Mouse (Mus musculus) MEL (cell line): ENCODE results near the gene Jmjd8. TPM values are rescaled to one million over a fixed set of nuclear protein-coding genes. Genes with fewer than 3 reads are reported as not detected.

Source experiments
- DNase-seq: peaks from one replicate; pipeline ENCODE4 v3.0.0; 2011; ENCODE audit warnings: low read depth, low spot score
- H3K27ac ChIP-seq: 2 replicates; pipeline ENCODE4 v1.5.1; 2012; ENCODE audit warnings: low read depth, mild to moderate bottlenecking, control low read depth, low read length, moderate library complexity; ENCODE audit not compliant: control insufficient read depth
- H3K27me3 ChIP-seq, 2 experiments: fragments of 150-350 bp in 1 of 2; sonication (generic) in 1 of 2; 2 replicates each; pipeline ENCODE4 v1.6.1; 2012; ENCODE audit warnings: low read length in 2 of 2, mild to moderate bottlenecking in 2 of 2, improper control_type of control experiment in 1 of 2, moderate library complexity in 1 of 2; ENCODE audit not compliant: insufficient read depth in 2 of 2, control insufficient read depth in 1 of 2
- H3K36me3 ChIP-seq, 2 experiments: 2 replicates each; pipeline ENCODE4 v1.6.1; 2012 to 2014; ENCODE audit warnings: low read length in 2 of 2, improper control_type of control experiment in 1 of 2, inconsistent platforms in 1 of 2, mild to moderate bottlenecking in 1 of 2; ENCODE audit not compliant: insufficient read depth in 2 of 2, control insufficient read depth in 1 of 2
- H3K4me1 ChIP-seq, 2 experiments: fragments of 150-350 bp in 1 of 2; sonication (generic) in 1 of 2; 2 replicates each; pipeline ENCODE4 v1.6.1; 2012; ENCODE audit warnings: low read length in 2 of 2, improper control_type of control experiment in 1 of 2, mild to moderate bottlenecking in 1 of 2; ENCODE audit not compliant: insufficient read depth in 2 of 2, control insufficient read depth in 1 of 2
- H3K4me3 ChIP-seq, 2 experiments: fragments of 150-350 bp in 1 of 2; sonication (generic) in 1 of 2; 2 replicates each; pipeline ENCODE4 v1.5.1; 2012; ENCODE audit warnings: low read depth in 2 of 2, low read length in 2 of 2, mild to moderate bottlenecking in 2 of 2, moderate library complexity in 2 of 2, control low read depth in 1 of 2, improper control_type of control experiment in 1 of 2; ENCODE audit not compliant: control insufficient read depth in 1 of 2, insufficient read depth in 1 of 2
- H3K79me2 ChIP-seq: 2 replicates; pipeline ENCODE4 v1.6.1; 2012; ENCODE audit warnings: mild to moderate bottlenecking, low read length, moderate library complexity; ENCODE audit not compliant: control insufficient read depth, poor library complexity, insufficient read depth
- H3K9ac ChIP-seq: 2 replicates; pipeline ENCODE4 v1.6.1; 2012; ENCODE audit warnings: low read depth, mild to moderate bottlenecking, control low read depth, low read length, moderate library complexity; ENCODE audit not compliant: control insufficient read depth, poor library complexity, severe bottlenecking
- H3K9me3 ChIP-seq: fragments of 150-350 bp; sonication (generic); replicated peaks from 2 replicates; pipeline ENCODE4 v1.6.1; 2012; ENCODE audit warnings: mild to moderate bottlenecking, low read length, improper control_type of control experiment, moderate library complexity; ENCODE audit not compliant: insufficient read depth
- CHD2 ChIP-seq: IDR thresholded peaks from 2 replicates; pipeline ENCODE4 v1.6.1; 2011; ENCODE audit warnings: low read length, improper control_type of control experiment
- E2F4 ChIP-seq: IDR thresholded peaks from 2 replicates; pipeline ENCODE4 v1.6.1; 2011; ENCODE audit warnings: low read depth, low read length, improper control_type of control experiment, borderline replicate concordance
- ETS1 ChIP-seq: IDR thresholded peaks from 2 replicates; pipeline ENCODE4 v1.6.1; 2012; ENCODE audit warnings: low read depth, mild to moderate bottlenecking, inconsistent platforms, low read length, improper control_type of control experiment, moderate library complexity
- GABPA ChIP-seq: IDR thresholded peaks from 2 replicates; pipeline ENCODE4 v1.6.1; 2012; ENCODE audit warnings: low read depth, mild to moderate bottlenecking, inconsistent platforms, low read length, improper control_type of control experiment, moderate library complexity
- GATA1 ChIP-seq: IDR thresholded peaks from 2 replicates; pipeline ENCODE4 v1.6.1; 2011; ENCODE audit warnings: low read depth, low read length, improper control_type of control experiment
- HCFC1 ChIP-seq: IDR thresholded peaks from 2 replicates; pipeline ENCODE4 v1.6.1; 2012; ENCODE audit warnings: low read depth, mild to moderate bottlenecking, inconsistent platforms, low read length, improper control_type of control experiment, moderate library complexity
- MAX ChIP-seq: IDR thresholded peaks from 2 replicates; pipeline ENCODE4 v1.6.1; 2011; ENCODE audit warnings: low read length, improper control_type of control experiment
- MAZ ChIP-seq: IDR thresholded peaks from 2 replicates; pipeline ENCODE4 v1.6.1; 2012; ENCODE audit warnings: low read depth, mild to moderate bottlenecking, inconsistent platforms, low read length, improper control_type of control experiment
- MYC ChIP-seq: IDR thresholded peaks from 2 replicates; pipeline ENCODE4 v1.6.1; 2011; ENCODE audit warnings: low read depth, mild to moderate bottlenecking, low read length, improper control_type of control experiment, moderate library complexity
- NELFE ChIP-seq: IDR thresholded peaks from 2 replicates; pipeline ENCODE4 v1.6.1; 2011; ENCODE audit warnings: low read depth, low read length, improper control_type of control experiment
- NRF1 ChIP-seq: IDR thresholded peaks from 2 replicates; pipeline ENCODE4 v1.6.1; 2014; ENCODE audit warnings: low read depth, mild to moderate bottlenecking, inconsistent platforms, low read length, improper control_type of control experiment, moderate library complexity; ENCODE audit not compliant: poor library complexity, insufficient read depth, severe bottlenecking
- POLR2AphosphoS2 ChIP-seq: IDR thresholded peaks from 2 replicates; pipeline ENCODE4 v1.6.1; 2011; ENCODE audit warnings: low read length, improper control_type of control experiment
- RAD21 ChIP-seq: IDR thresholded peaks from 2 replicates; pipeline ENCODE4 v1.6.1; 2011; ENCODE audit warnings: mild to moderate bottlenecking, low read depth, low read length, improper control_type of control experiment
- RCOR1 ChIP-seq: IDR thresholded peaks from 2 replicates; pipeline ENCODE4 v1.6.1; 2012; ENCODE audit warnings: low read depth, mild to moderate bottlenecking, inconsistent platforms, low read length, improper control_type of control experiment
- SMC3 ChIP-seq: IDR thresholded peaks from 2 replicates; pipeline ENCODE4 v1.6.1; 2011; ENCODE audit warnings: low read depth, low read length, improper control_type of control experiment
- TAL1 ChIP-seq: IDR thresholded peaks from 2 replicates; pipeline ENCODE4 v1.6.1; 2012; ENCODE audit warnings: mild to moderate bottlenecking, inconsistent platforms, low read length, moderate library complexity, mixed read lengths
- TBP ChIP-seq: IDR thresholded peaks from 2 replicates; pipeline ENCODE4 v1.8.0; 2011; ENCODE audit warnings: low read depth, low read length, improper control_type of control experiment
- USF2 ChIP-seq, 2 experiments: IDR thresholded peaks; 2 replicates each; pipeline ENCODE4 v1.6.1; 2011 to 2012; ENCODE audit warnings: improper control_type of control experiment in 2 of 2, low read length in 2 of 2, borderline replicate concordance in 1 of 2, inconsistent platforms in 1 of 2, low read depth in 1 of 2, mild to moderate bottlenecking in 1 of 2; ENCODE audit not compliant: insufficient read depth in 1 of 2
- ZC3H11A ChIP-seq: IDR thresholded peaks from 2 replicates; pipeline ENCODE4 v1.6.1; 2012; ENCODE audit warnings: low read depth, mild to moderate bottlenecking, inconsistent platforms, low read length, improper control_type of control experiment
- ZKSCAN1 ChIP-seq: IDR thresholded peaks from 2 replicates; pipeline ENCODE4 v1.6.1; 2012; ENCODE audit warnings: low read depth, mild to moderate bottlenecking, inconsistent platforms, low read length, improper control_type of control experiment, moderate library complexity
- polyA plus RNA-seq, 2 experiments: library from polyadenylated mRNA; stranded (reverse) in 1 of 2; unstranded in 1 of 2; fragments of >175 nt in 1 of 2; fragments of >200 nt in 1 of 2; gene quantifications; 2 replicates each; pipeline versions ENCODE4 v1.2.1 to v1.2.4; 2012; ENCODE audit warnings: low replicate concordance in 2 of 2, low read depth in 1 of 2; ENCODE audit not compliant: insufficient read length in 2 of 2, insufficient read depth in 1 of 2, missing spikeins in 1 of 2
- total RNA-seq: library from RNA; depleted of rRNA; stranded (reverse); fragments of 300-350 nt; gene quantifications from 2 replicates; pipeline ENCODE4 v1.2.3, GENCODE M21; 2012

Jmjd8 gene
- total and polyA plus RNA-seq, 3 experiments = 12.9 to 23.9 TPM; not detected in 1

DNA sequence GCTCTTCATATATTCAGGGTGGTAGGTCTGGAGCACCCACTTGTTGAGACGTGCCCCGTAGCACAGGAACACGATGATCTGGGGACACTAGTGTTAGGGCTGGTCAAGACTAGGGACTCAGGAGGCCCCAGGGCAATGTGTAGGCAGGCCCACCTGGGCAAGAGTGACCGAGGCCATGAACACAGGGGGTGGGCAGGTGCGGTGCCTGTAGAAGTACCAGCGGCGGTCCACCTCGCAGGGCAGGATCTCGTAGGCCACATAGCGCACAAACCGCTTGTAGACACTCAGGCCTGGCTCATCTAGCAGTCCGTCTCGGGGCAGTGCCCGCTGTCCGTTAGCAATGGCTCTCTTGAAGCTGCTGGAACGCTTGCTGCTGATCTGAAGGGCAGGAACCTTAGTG lies 7.1 kb downstream of the Jmjd8 start:
- Histone ChIP-seq H3K4me1 (peaks cover 2 to 18% of the 10 kb centered on the region in 2 experiments; a peak in 3 of 4 replicates), H3K4me3 (no peak overlapping the region), H3K9me3 (no peaks in the 10 kb centered on the region), H3K9ac (no peak overlapping the region), H3K27ac (no peak overlapping the region), H3K79me2 (peaks cover 36% of the 10 kb centered on the region), H3K27me3 (no peaks in the 10 kb centered on the region), H3K36me3 (peaks cover 0 to 6% of the 10 kb centered on the region in 2 experiments; a peak in 2 of 4 replicates)
- TF ChIP-seq CHD2 = no peak
- TF ChIP-seq TBP = no peak
- no peak for TF ChIP-seq NELFE
- no peak for TF ChIP-seq SMC3
- TF ChIP-seq TAL1 = no peak
- TF ChIP-seq ETS1 = no peak
- TF ChIP-seq RCOR1 = no peak
- no peak for TF ChIP-seq GABPA
- TF ChIP-seq MYC = no peak
- TF ChIP-seq E2F4 = no peak
- TF ChIP-seq RAD21 = no peak
- TF ChIP-seq ZC3H11A = no peak
- no peak; the same call in 1 of the 2 replicates for TF ChIP-seq POLR2AphosphoS2
- TF ChIP-seq NRF1 = no peak
- TF ChIP-seq USF2 (IDR thresholded peaks at IDR 0.05; ENCODE audit: borderline replicate concordance in 1 of 2, insufficient read depth in 1 of 2, low read depth in 1 of 2, low read length in 2 of 2) = no peak
- TF ChIP-seq GATA1 = no peak
- TF ChIP-seq MAX = no peak
- no peak for TF ChIP-seq ZKSCAN1
- no peak for TF ChIP-seq MAZ
- TF ChIP-seq HCFC1 = no peak
- DNase-seq = no peak

DNA sequence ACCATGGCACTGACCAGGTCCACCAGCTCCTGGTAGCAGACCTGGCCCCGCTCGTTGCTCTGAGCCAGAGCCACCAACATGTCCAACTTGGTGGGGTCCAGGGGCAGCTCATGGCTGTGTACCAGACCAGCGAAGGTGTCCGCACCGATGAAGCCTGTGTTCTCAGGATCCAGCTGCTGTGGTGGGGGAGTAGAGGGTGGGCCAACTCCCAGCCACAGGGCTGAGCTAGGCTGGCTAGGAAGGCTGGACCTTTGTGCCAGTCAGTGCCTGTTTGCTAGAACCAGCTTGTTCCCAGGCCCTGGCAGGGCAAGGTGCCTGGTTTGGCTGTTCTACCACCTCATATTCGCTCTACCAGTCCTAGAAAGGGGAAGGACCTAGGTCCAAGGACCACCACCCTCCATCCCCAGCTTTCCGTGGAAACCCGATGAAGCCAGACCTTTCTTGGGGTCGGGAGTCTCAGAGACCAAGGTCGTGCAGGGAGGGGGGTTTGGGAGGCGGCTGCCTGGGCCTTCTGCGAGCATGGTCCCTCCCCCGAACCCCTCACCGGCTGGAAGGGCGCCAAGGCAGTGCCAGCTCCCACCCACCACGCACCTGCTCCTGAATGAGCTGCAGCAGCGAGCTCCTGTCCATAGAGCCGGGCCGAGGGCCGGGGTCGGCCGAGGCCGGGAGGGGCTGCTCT lies 7.9 kb downstream of the Jmjd8 start:
- TF ChIP-seq ZKSCAN1 (no peak), RCOR1 (no peak)
- peaks cover 2 to 12% of the 10 kb centered on the region in 2 experiments; a peak in 3 of 4 replicates for H3K4me1 ChIP-seq

More for the DNA sequence above, 7.9 kb downstream of the Jmjd8 start:
- Histone ChIP-seq H3K9ac (no peak overlapping the region), H3K27ac (no peak overlapping the region), H3K27me3 (no peaks in the 10 kb centered on the region), H3K9me3 (no peaks in the 10 kb centered on the region), H3K36me3 (peaks cover 0 to 2% of the 10 kb centered on the region in 2 experiments; a peak in 2 of 4 replicates), H3K79me2 (peaks cover 29% of the 10 kb centered on the region), H3K4me3 (no peak overlapping the region)
- no peak for DNase-seq
